Mouse (Mus musculus): ENCODE results near the gene Arrdc5. TPM values are rescaled to one million over a fixed set of nuclear protein-coding genes. Genes with fewer than 3 reads are reported as not detected.
A peak's percentile ranks its signal among the peaks of the same experiment; 100 is the strongest.

Gene Arrdc5
- polyA plus RNA-seq, 1 experiment from 2014 or later = not detected

GRCm38 (mm10) chr17:56290388-56291170, 9.5 kb downstream of the Arrdc5 start:
- Histone ChIP-seq H3K4me2 (ENCODE audit: low read depth, low read length) (peak overlapping the region; percentile 81), H3K27me3 (ENCODE audit: control insufficient read depth, insufficient read depth, low read length) (no peaks in the 10 kb centered on the region), H3K4me3 (ENCODE audit: low read depth, low read length) (peak overlapping the region; percentile 52), H3K27ac (replicated peaks; ENCODE audit: low read depth, low read length) (peak overlapping the region; percentile 87), H3K36me3 (replicated peaks; ENCODE audit: control insufficient read depth, insufficient read depth, low read depth, low read length) (no peaks in the 10 kb centered on the region), H3K9me3 (replicated peaks; ENCODE audit: control insufficient read depth, low read length) (no peaks in the 10 kb centered on the region), H3K9ac (replicated peaks; ENCODE audit: low read length) (peak overlapping the region; percentile 70), H3K4me1 (ENCODE audit: control insufficient read depth, insufficient read depth, low read length) (peaks cover 3% of the 10 kb centered on the region; the same call in 1 of the 2 replicates)
- WGBS = 3% methylated on average over 17 of the region's 17 CpGs
- DNase-seq (ENCODE audit: low spot score) = peak; percentile 97
- ATAC-seq (replicated peaks; ENCODE audit: insufficient number of reproducible peaks, low FRiP score, low TSS enrichment, low read depth) = peak; percentile 77

- H3K4me1 ChIP-seq (ENCODE audit: control insufficient read depth, insufficient read depth, low read length) = peaks cover 3% of the 10 kb centered on the region; the same call in 1 of the 2 replicates
These were observed 10.4 kb downstream of the Arrdc5 start for GRCm38 (mm10) chr17:56289371-56290331.

GRCm38 (mm10) chr17:56288866-56289265, 11.2 kb downstream of the Arrdc5 start:
- DNase-seq (ENCODE audit: low spot score) = no peak
- Histone ChIP-seq H3K4me2 (ENCODE audit: low read depth, low read length) (peak overlapping the region; percentile 81; the same call in 1 of the 2 replicates), H3K36me3 (replicated peaks; ENCODE audit: control insufficient read depth, insufficient read depth, low read depth, low read length) (peaks cover 3% of the 10 kb centered on the region), H3K4me1 (ENCODE audit: control insufficient read depth, insufficient read depth, low read length) (peaks cover 3% of the 10 kb centered on the region; the same call in 1 of the 2 replicates), H3K27ac (replicated peaks; ENCODE audit: low read depth, low read length) (peak overlapping the region; percentile 87; the same call in 1 of the 2 replicates), H3K9ac (replicated peaks; ENCODE audit: low read length) (peak overlapping the region; percentile 70; the same call in 1 of the 2 replicates), H3K27me3 (ENCODE audit: control insufficient read depth, insufficient read depth, low read length) (no peaks in the 10 kb centered on the region), H3K9me3 (replicated peaks; ENCODE audit: control insufficient read depth, low read length) (no peaks in the 10 kb centered on the region), H3K4me3 (ENCODE audit: low read depth, low read length) (peak overlapping the region; percentile 52)
- no peak for ATAC-seq (replicated peaks; ENCODE audit: insufficient number of reproducible peaks, low FRiP score, low TSS enrichment, low read depth)
- 33% methylated on average over 3 of the region's 3 CpGs for WGBS

More at GRCm38 (mm10) chr17:56289371-56290331, 10.4 kb downstream of the Arrdc5 start:
- H3K27ac ChIP-seq (replicated peaks; ENCODE audit: low read depth, low read length) = peak overlapping the region; percentile 87
- no peaks in the 10 kb centered on the region for H3K9me3 ChIP-seq (replicated peaks; ENCODE audit: control insufficient read depth, low read length)
- no peaks in the 10 kb centered on the region for H3K36me3 ChIP-seq (replicated peaks; ENCODE audit: control insufficient read depth, insufficient read depth, low read depth, low read length)
- 2% methylated on average over 23 of the region's 23 CpGs for WGBS
- 0 out of 2 replicates have a peak, but pooled peaks have one; percentile 1 for ATAC-seq (replicated peaks; ENCODE audit: insufficient number of reproducible peaks, low FRiP score, low TSS enrichment, low read depth)
- H3K27me3 ChIP-seq (ENCODE audit: control insufficient read depth, insufficient read depth, low read length) = no peaks in the 10 kb centered on the region
- DNase-seq (ENCODE audit: low spot score) = peak; percentile 83
- H3K4me2 ChIP-seq (ENCODE audit: low read depth, low read length) = peak overlapping the region; percentile 81
- H3K4me3 ChIP-seq (ENCODE audit: low read depth, low read length) = peak overlapping the region; percentile 52
- H3K9ac ChIP-seq (replicated peaks; ENCODE audit: low read length) = peak overlapping the region; percentile 70

GRCm38 (mm10) chr17:56287830-56288229, 12.3 kb downstream of the Arrdc5 start:
- H3K9me3 ChIP-seq (replicated peaks; ENCODE audit: control insufficient read depth, low read length) = no peaks in the 10 kb centered on the region
- H3K27me3 ChIP-seq (ENCODE audit: control insufficient read depth, insufficient read depth, low read length) = no peaks in the 10 kb centered on the region
- peaks cover 3% of the 10 kb centered on the region; the same call in 1 of the 2 replicates for H3K4me1 ChIP-seq (ENCODE audit: control insufficient read depth, insufficient read depth, low read length)
- no peak overlapping the region for H3K9ac ChIP-seq (replicated peaks; ENCODE audit: low read length)
- 70% methylated on average over 3 of the region's 3 CpGs for WGBS
- no peak overlapping the region for H3K4me2 ChIP-seq (ENCODE audit: low read depth, low read length)
- ATAC-seq (replicated peaks; ENCODE audit: insufficient number of reproducible peaks, low FRiP score, low TSS enrichment, low read depth) (no peak), DNase-seq (ENCODE audit: low spot score) (no peak)
- no peak overlapping the region for H3K4me3 ChIP-seq (ENCODE audit: low read depth, low read length)
- H3K27ac ChIP-seq (replicated peaks; ENCODE audit: low read depth, low read length) = no peak overlapping the region
- H3K36me3 ChIP-seq (replicated peaks; ENCODE audit: control insufficient read depth, insufficient read depth, low read depth, low read length) = peaks cover 3% of the 10 kb centered on the region

GRCm38 (mm10) chr17:56285995-56286394, 14.1 kb downstream of the Arrdc5 start:
- Histone ChIP-seq H3K9me3 (replicated peaks; ENCODE audit: control insufficient read depth, low read length) (no peaks in the 10 kb centered on the region), H3K27ac (replicated peaks; ENCODE audit: low read depth, low read length) (no peak overlapping the region), H3K4me1 (ENCODE audit: control insufficient read depth, insufficient read depth, low read length) (peaks cover 3% of the 10 kb centered on the region; the same call in 1 of the 2 replicates), H3K27me3 (ENCODE audit: control insufficient read depth, insufficient read depth, low read length) (no peaks in the 10 kb centered on the region), H3K4me2 (ENCODE audit: low read depth, low read length) (no peak overlapping the region), H3K9ac (replicated peaks; ENCODE audit: low read length) (no peak overlapping the region), H3K4me3 (ENCODE audit: low read depth, low read length) (no peak overlapping the region), H3K36me3 (replicated peaks; ENCODE audit: control insufficient read depth, insufficient read depth, low read depth, low read length) (peaks cover 7% of the 10 kb centered on the region)
- no peak for DNase-seq (ENCODE audit: low spot score)
- ATAC-seq (replicated peaks; ENCODE audit: insufficient number of reproducible peaks, low FRiP score, low TSS enrichment, low read depth) = no peak
- 92% methylated on average over 11 of the region's 11 CpGs for WGBS

- Histone ChIP-seq H3K9me3 (replicated peaks; ENCODE audit: control insufficient read depth, low read length) (no peaks in the 10 kb centered on the region), H3K36me3 (replicated peaks; ENCODE audit: control insufficient read depth, insufficient read depth, low read depth, low read length) (peaks cover 7% of the 10 kb centered on the region)
- 95% methylated on average over 8 of the region's 8 CpGs for WGBS
These were observed 16.8 kb downstream of the Arrdc5 start for GRCm38 (mm10) chr17:56283316-56283715.

GRCm38 (mm10) chr17:56282802-56283201, 17.3 kb downstream of the Arrdc5 start:
- Histone ChIP-seq H3K9me3 (replicated peaks; ENCODE audit: control insufficient read depth, low read length) (no peaks in the 10 kb centered on the region), H3K36me3 (replicated peaks; ENCODE audit: control insufficient read depth, insufficient read depth, low read depth, low read length) (peaks cover 7% of the 10 kb centered on the region), H3K27ac (replicated peaks; ENCODE audit: low read depth, low read length) (no peak overlapping the region), H3K4me2 (ENCODE audit: low read depth, low read length) (no peak overlapping the region), H3K9ac (replicated peaks; ENCODE audit: low read length) (no peak overlapping the region), H3K4me3 (ENCODE audit: low read depth, low read length) (no peak overlapping the region), H3K4me1 (ENCODE audit: control insufficient read depth, insufficient read depth, low read length) (peaks cover 3% of the 10 kb centered on the region; the same call in 1 of the 2 replicates), H3K27me3 (ENCODE audit: control insufficient read depth, insufficient read depth, low read length) (no peaks in the 10 kb centered on the region)
- DNase-seq (ENCODE audit: low spot score) = no peak
- WGBS = 89% methylated on average over 4 of the region's 4 CpGs
- ATAC-seq (replicated peaks; ENCODE audit: insufficient number of reproducible peaks, low FRiP score, low TSS enrichment, low read depth) = no peak

More at GRCm38 (mm10) chr17:56283316-56283715, 16.8 kb downstream of the Arrdc5 start:
- ATAC-seq (replicated peaks; ENCODE audit: insufficient number of reproducible peaks, low FRiP score, low TSS enrichment, low read depth) (no peak), DNase-seq (ENCODE audit: low spot score) (no peak)
- peaks cover 3% of the 10 kb centered on the region; the same call in 1 of the 2 replicates for H3K4me1 ChIP-seq (ENCODE audit: control insufficient read depth, insufficient read depth, low read length)
- H3K4me2 ChIP-seq (ENCODE audit: low read depth, low read length) = no peak overlapping the region
- H3K4me3 ChIP-seq (ENCODE audit: low read depth, low read length) = no peak overlapping the region
- no peak overlapping the region for H3K27ac ChIP-seq (replicated peaks; ENCODE audit: low read depth, low read length)
- H3K9ac ChIP-seq (replicated peaks; ENCODE audit: low read length) = no peak overlapping the region
- H3K27me3 ChIP-seq (ENCODE audit: control insufficient read depth, insufficient read depth, low read length) = no peaks in the 10 kb centered on the region
